Mouse (Mus musculus): ENCODE measurements around the gene 1700037H04Rik. TPM values are rescaled to one million over a fixed set of nuclear protein-coding genes. Genes with fewer than 3 reads are reported as not detected.

The 1700037H04Rik gene
- total RNA-seq, 2 experiments from 2014 or later: 3.6 to 4.5 TPM

DNA sequence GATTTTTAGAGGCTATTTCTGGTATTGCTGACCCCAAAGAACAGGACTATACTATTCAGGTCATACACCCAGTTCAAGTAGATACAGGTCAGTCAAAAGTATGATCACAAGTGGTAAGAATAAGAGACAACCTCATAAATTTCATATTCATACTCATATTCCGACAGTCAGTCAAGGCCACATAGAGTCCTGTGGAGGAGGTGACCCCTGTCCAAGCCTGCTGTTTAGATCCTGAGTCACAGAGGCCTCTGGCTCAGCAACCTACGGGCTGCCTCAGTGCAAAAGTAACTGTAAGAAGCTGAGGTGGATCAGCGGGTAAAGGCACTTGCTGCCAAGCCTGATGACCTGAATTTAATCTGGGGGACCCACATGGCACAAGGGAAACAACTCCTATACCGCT, 5.8 kb downstream of the 1700037H04Rik start:
- Histone ChIP-seq H3K4me3 (no peak overlapping the region), H3K27ac (no peak overlapping the region)

GRCm38 (mm10) chr2:131152166-131152730, 7.6 kb downstream of the 1700037H04Rik start:
- intact Hi-C loops (cut with DNase I): no loop called here
- TF ChIP-seq CTCF (IDR thresholded peaks at IDR 0.05): no peak

More for the DNA sequence above, 5.8 kb downstream of the 1700037H04Rik start:
- no peak for DNase-seq
- intact Hi-C loops (cut with DNase I): no loop called here
- no peak for TF ChIP-seq CTCF (IDR thresholded peaks at IDR 0.05)

DNA sequence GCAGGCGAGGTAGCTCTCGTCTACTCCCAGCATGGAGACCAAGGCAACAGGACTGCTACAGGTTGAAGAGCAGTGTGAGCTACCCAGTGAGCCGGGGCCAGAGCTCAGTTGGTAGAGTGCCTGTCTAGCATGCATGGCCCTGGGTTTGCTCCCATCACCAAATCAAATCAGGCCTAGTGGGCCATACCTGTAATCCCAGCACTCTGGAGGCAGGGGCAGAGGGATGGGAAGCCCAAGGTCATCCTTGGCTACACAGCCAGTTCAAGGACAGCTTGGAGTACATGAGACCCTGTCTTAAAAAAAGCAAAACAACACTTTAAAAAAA, 10.7 kb downstream of the 1700037H04Rik start:
- intact Hi-C loops (cut with DNase I): no loop called here
- no peak overlapping the region for H3K4me3 ChIP-seq
- no peak overlapping the region for H3K27ac ChIP-seq
- no peak for TF ChIP-seq CTCF (IDR thresholded peaks at IDR 0.05)
- no peak for DNase-seq

More at GRCm38 (mm10) chr2:131152166-131152730, 7.6 kb downstream of the 1700037H04Rik start:
- H3K4me3 ChIP-seq: no peak overlapping the region
- no peak overlapping the region for H3K27ac ChIP-seq
- no peak for DNase-seq

DNA sequence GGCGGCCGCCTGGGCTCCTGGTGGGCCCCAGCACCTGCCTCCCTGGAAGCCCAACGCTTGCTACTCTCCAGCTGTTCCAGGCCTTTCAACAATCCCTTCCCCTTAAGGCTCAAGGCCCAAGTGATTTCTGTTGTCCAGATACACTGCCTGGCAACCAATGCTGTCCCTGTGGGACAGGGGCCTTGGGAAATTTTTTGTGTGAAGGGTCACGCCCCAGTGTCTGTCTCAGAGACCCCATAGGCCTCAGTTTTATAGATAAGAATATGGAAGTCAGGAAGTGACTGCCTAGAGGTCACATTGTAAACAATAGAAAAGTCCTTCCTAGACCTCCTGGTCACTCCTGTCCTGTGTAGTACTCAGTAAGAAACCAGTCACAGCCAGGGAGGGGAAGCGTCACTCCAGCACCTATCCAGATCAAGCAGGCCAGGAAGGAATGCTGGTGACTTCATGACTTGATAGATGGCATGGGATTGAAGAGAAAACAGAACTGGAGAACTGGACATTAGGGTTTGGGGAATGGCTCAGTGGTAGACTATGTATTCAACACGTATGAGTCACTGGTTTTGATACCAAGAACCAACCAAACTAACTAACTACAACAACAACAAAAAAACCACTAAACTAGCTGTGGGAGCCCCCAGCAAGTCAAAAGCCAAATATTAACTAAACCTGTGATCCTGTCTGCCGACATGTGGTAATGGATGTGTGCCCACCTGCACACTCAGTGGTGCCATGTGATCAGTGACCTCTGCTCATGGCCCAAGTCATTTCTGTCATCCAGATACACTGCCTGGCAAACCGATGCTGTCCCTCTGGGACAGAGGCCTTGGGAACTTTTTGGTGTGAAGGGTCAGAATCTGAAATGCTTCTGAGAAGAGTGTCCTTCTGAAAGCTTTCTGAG, 11.3 kb downstream of the 1700037H04Rik start:
- Histone ChIP-seq H3K27ac (0 out of 2 replicates have a peak overlapping the region, but pooled peaks have one; percentile 24), H3K4me3 (no peak overlapping the region)
- TF ChIP-seq CTCF (IDR thresholded peaks at IDR 0.05): no peak
- intact Hi-C loops (cut with DNase I): no loop called here
- no peak for DNase-seq

GRCm38 (mm10) chr2:131147043-131147365, 12.9 kb downstream of the 1700037H04Rik start:
- TF ChIP-seq CTCF (IDR thresholded peaks at IDR 0.05): no peak
- no peak for DNase-seq
- Histone ChIP-seq H3K27ac (0 out of 2 replicates have a peak overlapping the region, but pooled peaks have one; percentile 38), H3K4me3 (no peak overlapping the region)
- intact Hi-C loops (cut with DNase I): no loop called here

GRCm38 (mm10) chr2:131146193-131147042, 13.5 kb downstream of the 1700037H04Rik start:
- intact Hi-C loops (cut with DNase I): no loop called here
- 0 out of 2 replicates have a peak overlapping the region, but pooled peaks have one; percentile 38 for H3K27ac ChIP-seq
- no peak for TF ChIP-seq CTCF (IDR thresholded peaks at IDR 0.05)
- H3K4me3 ChIP-seq: no peak overlapping the region
- no peak for DNase-seq

DNA sequence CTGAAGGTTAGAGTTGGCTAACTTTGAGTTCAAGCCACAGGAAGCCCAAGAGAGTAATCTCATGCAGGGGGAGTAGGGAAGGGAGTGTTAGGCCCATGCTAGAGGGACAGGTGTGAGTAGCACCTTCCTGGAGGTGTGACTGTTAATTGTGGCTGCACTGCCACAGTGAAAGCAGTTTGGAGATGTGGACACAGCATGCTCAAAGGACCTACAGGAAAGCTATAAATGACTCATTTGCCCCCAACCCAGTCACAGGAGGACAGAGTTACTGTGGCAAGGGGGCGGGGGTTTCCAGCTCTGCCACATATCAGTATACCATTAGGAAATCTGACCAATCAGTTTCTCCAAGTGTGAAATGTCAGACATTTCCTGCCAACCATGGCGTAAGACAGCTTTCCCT, 14.3 kb downstream of the 1700037H04Rik start:
- Histone ChIP-seq H3K27ac (no peak overlapping the region), H3K4me3 (no peak overlapping the region)
- intact Hi-C loops (cut with DNase I): no loop called here
- no peak for DNase-seq
- TF ChIP-seq CTCF (IDR thresholded peaks at IDR 0.05): no peak

DNA sequence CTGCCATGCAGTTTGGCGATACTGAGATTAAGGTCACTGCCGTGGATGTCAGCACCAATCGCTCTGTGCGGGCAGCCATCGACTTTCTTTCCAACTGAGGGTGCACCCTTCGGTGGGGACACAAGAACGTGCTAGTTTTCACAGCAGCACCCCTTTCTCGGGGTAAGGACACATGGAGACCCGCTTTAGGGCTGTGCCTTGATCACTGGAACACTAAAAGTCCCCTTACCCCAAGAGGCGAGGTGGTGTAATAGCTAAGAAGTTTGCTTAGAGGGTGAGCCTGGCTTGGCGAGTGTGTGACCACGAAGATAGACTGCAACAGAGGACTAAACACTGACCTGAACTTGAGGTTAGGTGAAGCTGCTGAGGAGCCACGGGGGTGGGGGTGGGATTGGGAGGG, 14.8 kb downstream of the 1700037H04Rik start:
- Histone ChIP-seq H3K4me3 (no peak overlapping the region), H3K27ac (no peak overlapping the region)
- no peak for DNase-seq
- intact Hi-C loops (cut with DNase I): no loop called here
- no peak for TF ChIP-seq CTCF (IDR thresholded peaks at IDR 0.05)

GRCm38 (mm10) chr2:131143007-131143780, 16.7 kb downstream of the 1700037H04Rik start:
- TF ChIP-seq CTCF (IDR thresholded peaks at IDR 0.05): no peak
- Histone ChIP-seq H3K27ac (peak overlapping the region; percentile 87), H3K4me3 (peak overlapping the region; percentile 48)
- intact Hi-C loops (cut with DNase I): no loop called here
- no peak for DNase-seq

GRCm38 (mm10) chr2:131142592-131142991, 17.3 kb downstream of the 1700037H04Rik start:
- H3K27ac ChIP-seq: peak overlapping the region; percentile 87
- TF ChIP-seq CTCF (IDR thresholded peaks at IDR 0.05): peak; percentile 83
- intact Hi-C loops (cut with DNase I): loop anchor here (1.0 kb wide), 1 partner anchor 47 kb away; no protein-coding TSS in a partner anchor
- DNase-seq: peak; percentile 87
- H3K4me3 ChIP-seq: peak overlapping the region; percentile 48

DNA sequence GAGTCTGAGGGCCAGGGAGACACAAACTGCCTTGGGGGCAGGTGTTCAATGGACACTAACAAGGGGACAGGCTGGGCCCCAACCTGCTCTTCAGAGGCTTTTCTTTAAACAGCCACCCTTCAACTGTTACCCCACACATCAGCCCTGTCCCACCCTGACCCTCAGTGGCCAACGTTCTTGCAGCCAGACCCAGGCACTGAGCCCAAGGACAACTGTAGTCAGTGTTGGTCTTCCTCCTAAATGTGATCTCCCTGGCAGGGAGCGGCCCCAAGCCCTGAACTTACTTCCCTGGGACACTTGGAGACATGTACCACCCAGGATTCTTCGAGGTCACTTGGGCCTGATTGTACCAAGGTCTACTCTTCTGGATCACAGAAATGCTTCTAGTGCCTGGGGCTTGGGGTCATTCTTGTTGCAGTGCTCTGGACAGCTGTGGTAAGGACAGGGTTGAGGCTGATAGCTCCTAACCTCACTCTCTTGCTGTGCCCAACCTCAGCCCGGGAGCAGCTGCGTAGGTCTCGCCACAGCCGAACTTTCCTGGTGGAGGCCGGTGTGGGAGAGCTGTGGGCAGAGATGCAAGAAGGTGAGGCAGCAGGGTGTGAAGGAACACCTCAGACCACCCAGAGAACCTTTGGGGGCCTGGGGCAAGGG, 18.4 kb downstream of the 1700037H04Rik start:
- DNase-seq: no peak
- peak overlapping the region; percentile 87 for H3K27ac ChIP-seq
- peak overlapping the region; percentile 40; the same call in 1 of the 2 replicates for H3K4me3 ChIP-seq
- intact Hi-C loops (cut with DNase I): no loop called here
- no peak for TF ChIP-seq CTCF (IDR thresholded peaks at IDR 0.05)
